Mouse (Mus musculus) limb, embryonic 14.5 days (tissue): Measurements from ENCODE around the gene Slc25a45. TPM values are rescaled to one million over a fixed set of nuclear protein-coding genes. Genes with fewer than 3 reads are reported as not detected.
A peak's percentile ranks its signal among the peaks of the same experiment; 100 is the strongest.

Source experiments
- ATAC-seq: fragments of 200-750 bp; cut with Nextera tagmentation; 2 replicates; pipeline ENCODE4 v1.8.0; 2017; ENCODE audit warnings: low read depth, moderate number of reproducible peaks, moderate TSS enrichment; ENCODE audit not compliant: low FRiP score
- DNase-seq: peaks from one replicate; pipeline ENCODE4 v3.0.0-alpha.2; 2015; ENCODE audit warnings: low spot score
- H3K27ac ChIP-seq: fragments of 300-500 bp; sonication (generic); replicated peaks from 2 replicates; pipeline ENCODE4 v1.5.1; 2014; ENCODE audit warnings: low read depth, mild to moderate bottlenecking, low read length, moderate library complexity, mixed read lengths
- H3K27me3 ChIP-seq: fragments of 300-500 bp; sonication (generic); 2 replicates; pipeline ENCODE4 v1.6.1; 2014; ENCODE audit warnings: low read length, mixed read lengths; ENCODE audit not compliant: control insufficient read depth, insufficient read depth
- H3K36me3 ChIP-seq: fragments of 300-500 bp; sonication (generic); 2 replicates; pipeline ENCODE4 v1.6.1; 2014; ENCODE audit warnings: mild to moderate bottlenecking, low read length, moderate library complexity, mixed read lengths; ENCODE audit not compliant: control insufficient read depth, insufficient read depth
- H3K4me1 ChIP-seq: fragments of 300-500 bp; sonication (generic); 2 replicates; pipeline ENCODE4 v1.6.1; 2014; ENCODE audit warnings: antibody characterized with exemption, low read length, mixed read lengths; ENCODE audit not compliant: control insufficient read depth, insufficient read depth
- H3K4me2 ChIP-seq: fragments of 300-500 bp; sonication (generic); replicated peaks from 2 replicates; pipeline ENCODE4 v1.6.1; 2014; ENCODE audit warnings: low read depth, mild to moderate bottlenecking, low read length, moderate library complexity; ENCODE audit not compliant: severe bottlenecking
- H3K4me3 ChIP-seq: fragments of 300-500 bp; sonication (generic); replicated peaks from 2 replicates; pipeline ENCODE4 v1.5.1; 2014; ENCODE audit warnings: low read length
- H3K9ac ChIP-seq: fragments of 300-500 bp; sonication (generic); 2 replicates; pipeline ENCODE4 v1.6.1; 2014; ENCODE audit warnings: mild to moderate bottlenecking, low read depth, low read length, moderate library complexity; ENCODE audit not compliant: severe bottlenecking
- H3K9me3 ChIP-seq: fragments of 300-500 bp; sonication (generic); 2 replicates; pipeline ENCODE4 v1.6.1; 2016; ENCODE audit warnings: low read length; ENCODE audit not compliant: control insufficient read depth
- POLR2A ChIP-seq: fragments of 200-500 bp; IDR thresholded peaks from 2 replicates; pipeline ENCODE4 v1.8.0; 2012; ENCODE audit warnings: inconsistent platforms, mild to moderate bottlenecking, moderate library complexity, borderline replicate concordance; ENCODE audit not compliant: insufficient read depth, insufficient read length; ENCODE audit errors: extremely low read depth
- WGBS: fragments of 180-500 bp; shearing (Covaris S2); extraction: QIAGEN DNeasy Blood & Tissue Kit; methylation state at CpG from one replicate; pipeline ENCODE4 v1.1.7; 2014; 5-methylcytosine and 5-hydroxymethylcytosine counted together
- polyA plus RNA-seq, 2 experiments: library from polyadenylated mRNA; depleted of rRNA in 1 of 2; stranded (reverse) in 1 of 2; unstranded in 1 of 2; fragments of >200 nt; fragmentation: Nextera tagmentation in 1 of 2; extraction: Ambion mirVana in 1 of 2; gene quantifications; 2 replicates each; pipeline versions ENCODE4 v1.2.1 to v1.2.3; 2012 to 2014

Slc25a45 gene
- polyA plus RNA-seq, 2 experiments, result 3.0 to 6.2 TPM

- Histone ChIP-seq H3K27me3 (no peaks in the 10 kb centered on the region), H3K27ac (peak overlapping the region; percentile 3; the same call in 1 of the 2 replicates), H3K4me3 (peak overlapping the region; percentile 8; the same call in 1 of the 2 replicates), H3K4me2 (peak overlapping the region; percentile 70), H3K36me3 (0 out of 2 replicates have a peak, but pooled peaks cover 2% of the 10 kb centered on the region), H3K4me1 (peaks cover 49% of the 10 kb centered on the region), H3K9ac (no peak overlapping the region), H3K9me3 (no peaks in the 10 kb centered on the region)
- ATAC-seq (no peak), DNase-seq (no peak)
- 79% methylated on average over 5 of the region's 5 CpGs for WGBS
- TF ChIP-seq POLR2A, result no peak
Observed at GRCm38 (mm10) chr19:5841999-5842784, 35.4 kb upstream of the Slc25a45 start.

GRCm38 (mm10) chr19:5842785-5843730 is 34.5 kb upstream of the Slc25a45 start:
- 76% methylated on average over 9 of the region's 9 CpGs for WGBS
- H3K27me3 ChIP-seq, result no peaks in the 10 kb centered on the region
- 0 out of 2 replicates have a peak overlapping the region, but pooled peaks have one; percentile 3 for H3K27ac ChIP-seq
- no peak overlapping the region for H3K9ac ChIP-seq
- H3K4me3 ChIP-seq, result peak overlapping the region; percentile 39; the same call in 1 of the 2 replicates
- H3K4me2 ChIP-seq, result peak overlapping the region; percentile 70
- no peaks in the 10 kb centered on the region for H3K9me3 ChIP-seq
- 0 out of 2 replicates have a peak, but pooled peaks cover 2% of the 10 kb centered on the region for H3K36me3 ChIP-seq
- DNase-seq, result no peak
- no peak for TF ChIP-seq POLR2A
- no peak for ATAC-seq
- H3K4me1 ChIP-seq, result peaks cover 57% of the 10 kb centered on the region

- Histone ChIP-seq H3K4me3 (peak overlapping the region; percentile 39), H3K9ac (peak overlapping the region; percentile 57; the same call in 1 of the 2 replicates), H3K4me2 (peak overlapping the region; percentile 70), H3K27me3 (no peaks in the 10 kb centered on the region), H3K27ac (peak overlapping the region; percentile 97; the same call in 1 of the 2 replicates), H3K36me3 (0 out of 2 replicates have a peak, but pooled peaks cover 2% of the 10 kb centered on the region), H3K9me3 (no peaks in the 10 kb centered on the region), H3K4me1 (peaks cover 67% of the 10 kb centered on the region)
- ATAC-seq (no peak), DNase-seq (no peak)
- WGBS, result 81% methylated on average over 30 of the region's 30 CpGs
- no peak for TF ChIP-seq POLR2A
Observed at GRCm38 (mm10) chr19:5843781-5844691, 33.6 kb upstream of the Slc25a45 start.

GRCm38 (mm10) chr19:5844831-5845318 is 32.7 kb upstream of the Slc25a45 start:
- Histone ChIP-seq H3K27me3 (no peaks in the 10 kb centered on the region), H3K36me3 (no peaks in the 10 kb centered on the region), H3K4me1 (peaks cover 75% of the 10 kb centered on the region), H3K4me2 (peak overlapping the region; percentile 70), H3K9ac (peak overlapping the region; percentile 57), H3K9me3 (no peaks in the 10 kb centered on the region), H3K4me3 (peak overlapping the region; percentile 39), H3K27ac (peak overlapping the region; percentile 97)
- DNase-seq (no peak), ATAC-seq (no peak)
- WGBS, result 71% methylated on average over 12 of the region's 12 CpGs
- TF ChIP-seq POLR2A, result no peak
